Mouse (Mus musculus) stomach, postnatal 0 days (tissue): ENCODE data around the gene Rsph1. TPM values are rescaled to one million over a fixed set of nuclear protein-coding genes. Genes with fewer than 3 reads are reported as not detected.
A peak's percentile ranks its signal among the peaks of the same experiment; 100 is the strongest.

Experiments used
- ATAC-seq: fragments of 200-750 bp; cut with Nextera tagmentation; 2 replicates; pipeline ENCODE4 v1.8.0; 2017; ENCODE audit not compliant: low FRiP score, low TSS enrichment
- DNase-seq: peaks from one replicate; pipeline ENCODE4 v3.0.0-alpha.2; 2016; ENCODE audit warnings: low spot score
- H3K27ac ChIP-seq: fragments of 300-500 bp; sonication (generic); replicated peaks from 2 replicates; pipeline ENCODE4 v1.5.1; 2014; ENCODE audit warnings: mild to moderate bottlenecking, control low read depth
- H3K27me3 ChIP-seq: fragments of 300-500 bp; sonication (generic); 2 replicates; pipeline ENCODE4 v1.6.1; 2014; ENCODE audit warnings: low read length; ENCODE audit not compliant: control insufficient read depth, insufficient read depth
- H3K36me3 ChIP-seq: fragments of 300-500 bp; sonication (generic); 2 replicates; pipeline ENCODE4 v1.6.1; 2014; ENCODE audit warnings: low read length, mixed read lengths; ENCODE audit not compliant: control insufficient read depth, insufficient read depth
- H3K4me1 ChIP-seq: fragments of 300-500 bp; sonication (generic); replicated peaks from 2 replicates; pipeline ENCODE4 v1.6.1; 2014; ENCODE audit warnings: antibody characterized with exemption; ENCODE audit not compliant: control insufficient read depth, insufficient read depth
- H3K4me2 ChIP-seq: fragments of 300-500 bp; sonication (generic); replicated peaks from 2 replicates; pipeline ENCODE4 v1.6.1; 2014; ENCODE audit warnings: low read depth, mild to moderate bottlenecking, control low read depth, moderate library complexity
- H3K4me3 ChIP-seq: fragments of 300-500 bp; sonication (generic); 2 replicates; pipeline ENCODE4 v1.5.1; 2014; ENCODE audit warnings: low read depth, low read length, control low read depth
- H3K9ac ChIP-seq: fragments of 300-500 bp; sonication (generic); 2 replicates; pipeline ENCODE4 v1.6.1; 2014; ENCODE audit warnings: mild to moderate bottlenecking, low read length, control low read depth, mixed read lengths
- H3K9me3 ChIP-seq: fragments of 300-500 bp; sonication (generic); 2 replicates; pipeline ENCODE4 v1.6.1; 2016; ENCODE audit warnings: low read length; ENCODE audit not compliant: control insufficient read depth
- CTCF ChIP-seq: IDR thresholded peaks from 2 replicates; pipeline ENCODE4 v1.5.1; 2016; ENCODE audit warnings: antibody characterized with exemption, low read depth, mild to moderate bottlenecking, moderate library complexity
- EP300 ChIP-seq: optimal IDR thresholded peaks from 2 replicates; pipeline ENCODE3; 2016; ENCODE audit warnings: antibody characterized with exemption
- WGBS: fragments of 180-500 bp; shearing (Covaris S2); extraction: QIAGEN DNeasy Blood & Tissue Kit; methylation state at CpG from one replicate; pipeline ENCODE4 v1.1.7; 2014; 5-methylcytosine and 5-hydroxymethylcytosine counted together
- polyA plus RNA-seq: library from polyadenylated mRNA; unstranded; fragments of >200 nt; fragmentation: Nextera tagmentation; extraction: Ambion mirVana; gene quantifications from 2 replicates; pipeline ENCODE4 v1.2.1, GENCODE M21; 2015

The Rsph1 gene
- polyA plus RNA-seq, 1 experiment from 2014 or later = 0.87 TPM

GRCm38 (mm10) chr17:31223835-31224234 is 53.3 kb downstream of the Rsph1 start:
- H3K4me3 ChIP-seq = no peak overlapping the region
- H3K9ac ChIP-seq = no peak overlapping the region
- no peak overlapping the region for H3K27ac ChIP-seq
- TF ChIP-seq EP300 (no peak), CTCF (no peak)
- H3K9me3 ChIP-seq = no peaks in the 10 kb centered on the region
- H3K27me3 ChIP-seq = no peaks in the 10 kb centered on the region
- DNase-seq = no peak
- no peak for ATAC-seq
- no peaks in the 10 kb centered on the region for H3K4me1 ChIP-seq
- WGBS = 72% methylated on average over 7 of the region's 7 CpGs
- no peaks in the 10 kb centered on the region for H3K36me3 ChIP-seq
- H3K4me2 ChIP-seq = no peak overlapping the region

- Histone ChIP-seq H3K36me3 (no peaks in the 10 kb centered on the region), H3K9ac (no peak overlapping the region), H3K27me3 (no peaks in the 10 kb centered on the region), H3K4me2 (no peak overlapping the region), H3K9me3 (no peaks in the 10 kb centered on the region), H3K27ac (no peak overlapping the region), H3K4me1 (no peaks in the 10 kb centered on the region), H3K4me3 (no peak overlapping the region)
- DNase-seq (no peak), ATAC-seq (no peak)
- 36% methylated on average over 4 of the region's 4 CpGs for WGBS
- no peak for TF ChIP-seq EP300
- no peak for TF ChIP-seq CTCF
Measured at GRCm38 (mm10) chr17:31222810-31223310, 54.3 kb downstream of the Rsph1 start.

- no peak for TF ChIP-seq EP300
- no peak; the same call in 1 of the 2 replicates for TF ChIP-seq CTCF
- H3K36me3 ChIP-seq = no peaks in the 10 kb centered on the region
- H3K27ac ChIP-seq = no peak overlapping the region
- no peaks in the 10 kb centered on the region for H3K9me3 ChIP-seq
- 36% methylated on average over 5 of the region's 5 CpGs for WGBS
- DNase-seq = peak; percentile 30
- H3K4me3 ChIP-seq = no peak overlapping the region
- no peak overlapping the region for H3K9ac ChIP-seq
- no peaks in the 10 kb centered on the region for H3K27me3 ChIP-seq
- no peaks in the 10 kb centered on the region for H3K4me1 ChIP-seq
- ATAC-seq = peak; percentile 25
- H3K4me2 ChIP-seq = no peak overlapping the region
Measured at GRCm38 (mm10) chr17:31216068-31216955, 60.9 kb downstream of the Rsph1 start.

- 89% methylated on average over 6 of the region's 6 CpGs for WGBS
- TF ChIP-seq CTCF = no peak
- no peak for TF ChIP-seq EP300
- Histone ChIP-seq H3K36me3 (no peaks in the 10 kb centered on the region), H3K4me2 (no peak overlapping the region), H3K4me1 (no peaks in the 10 kb centered on the region), H3K4me3 (no peak overlapping the region), H3K27ac (no peak overlapping the region), H3K9me3 (no peaks in the 10 kb centered on the region), H3K27me3 (no peaks in the 10 kb centered on the region), H3K9ac (no peak overlapping the region)
- DNase-seq (no peak), ATAC-seq (no peak)
Measured at GRCm38 (mm10) chr17:31211881-31212280, 65.3 kb downstream of the Rsph1 start.

- no peak overlapping the region for H3K4me2 ChIP-seq
- no peak overlapping the region for H3K4me3 ChIP-seq
- H3K9ac ChIP-seq = no peak overlapping the region
- H3K4me1 ChIP-seq = no peaks in the 10 kb centered on the region
- TF ChIP-seq CTCF = no peak
- no peak for TF ChIP-seq EP300
- ATAC-seq = no peak
- 85% methylated on average over 7 of the region's 7 CpGs for WGBS
- no peak overlapping the region for H3K27ac ChIP-seq
- no peaks in the 10 kb centered on the region for H3K36me3 ChIP-seq
- DNase-seq = no peak
- no peaks in the 10 kb centered on the region for H3K9me3 ChIP-seq
- H3K27me3 ChIP-seq = no peaks in the 10 kb centered on the region
Measured at GRCm38 (mm10) chr17:31210299-31210698, 66.9 kb downstream of the Rsph1 start.

- ATAC-seq (no peak), DNase-seq (no peak)
- H3K4me3 ChIP-seq = no peak overlapping the region
- no peaks in the 10 kb centered on the region for H3K9me3 ChIP-seq
- no peak overlapping the region for H3K27ac ChIP-seq
- 88% methylated on average over 11 of the region's 11 CpGs for WGBS
- no peaks in the 10 kb centered on the region for H3K27me3 ChIP-seq
- H3K4me1 ChIP-seq = no peaks in the 10 kb centered on the region
- no peak for TF ChIP-seq CTCF
- H3K36me3 ChIP-seq = no peaks in the 10 kb centered on the region
- H3K4me2 ChIP-seq = no peak overlapping the region
- H3K9ac ChIP-seq = no peak overlapping the region
Measured at GRCm38 (mm10) chr17:31209376-31209930, 67.7 kb downstream of the Rsph1 start.
